Mouse (Mus musculus) cortical plate, adult 2 months (tissue): ENCODE measurements around the gene Lama2.

Experiments used
- CTCF ChIP-seq: fragments of 200-500 bp; IDR thresholded peaks from 2 replicates; pipeline ENCODE4 v1.5.1; 2011; ENCODE audit warnings: mild to moderate bottlenecking, control low read depth, low read length; ENCODE audit not compliant: insufficient read depth; ENCODE audit errors: extremely low read depth
- POLR2A ChIP-seq: fragments of 200-500 bp; IDR thresholded peaks from 2 replicates; pipeline ENCODE4 v1.6.1; 2011; ENCODE audit warnings: mild to moderate bottlenecking, low read length, control low read depth; ENCODE audit not compliant: insufficient read depth; ENCODE audit errors: extremely low read depth

DNA sequence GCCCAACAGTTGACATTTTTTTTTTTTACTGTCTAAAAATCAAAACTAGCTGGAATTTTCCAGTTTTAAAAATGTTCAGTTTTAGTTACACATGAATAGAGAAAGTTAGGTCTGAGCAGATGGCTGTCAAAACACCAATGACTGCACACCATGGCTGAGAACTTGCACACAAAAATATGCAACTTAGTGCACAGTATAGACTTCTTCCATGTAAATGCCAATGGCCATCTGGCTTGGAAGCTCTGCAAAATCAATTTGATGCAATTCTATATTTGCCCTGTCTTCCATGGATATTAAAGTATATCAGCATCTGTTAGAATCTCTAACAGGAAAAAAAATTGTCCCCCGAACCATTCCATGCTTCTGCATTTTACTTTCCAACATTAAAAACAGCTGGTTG lies 135.5 kb downstream of the Lama2 start:
- TF ChIP-seq CTCF, result no peak
- TF ChIP-seq POLR2A, result no peak
